ENCODE assay signal across 8 mouse cellular contexts in the genomic region with DNA sequence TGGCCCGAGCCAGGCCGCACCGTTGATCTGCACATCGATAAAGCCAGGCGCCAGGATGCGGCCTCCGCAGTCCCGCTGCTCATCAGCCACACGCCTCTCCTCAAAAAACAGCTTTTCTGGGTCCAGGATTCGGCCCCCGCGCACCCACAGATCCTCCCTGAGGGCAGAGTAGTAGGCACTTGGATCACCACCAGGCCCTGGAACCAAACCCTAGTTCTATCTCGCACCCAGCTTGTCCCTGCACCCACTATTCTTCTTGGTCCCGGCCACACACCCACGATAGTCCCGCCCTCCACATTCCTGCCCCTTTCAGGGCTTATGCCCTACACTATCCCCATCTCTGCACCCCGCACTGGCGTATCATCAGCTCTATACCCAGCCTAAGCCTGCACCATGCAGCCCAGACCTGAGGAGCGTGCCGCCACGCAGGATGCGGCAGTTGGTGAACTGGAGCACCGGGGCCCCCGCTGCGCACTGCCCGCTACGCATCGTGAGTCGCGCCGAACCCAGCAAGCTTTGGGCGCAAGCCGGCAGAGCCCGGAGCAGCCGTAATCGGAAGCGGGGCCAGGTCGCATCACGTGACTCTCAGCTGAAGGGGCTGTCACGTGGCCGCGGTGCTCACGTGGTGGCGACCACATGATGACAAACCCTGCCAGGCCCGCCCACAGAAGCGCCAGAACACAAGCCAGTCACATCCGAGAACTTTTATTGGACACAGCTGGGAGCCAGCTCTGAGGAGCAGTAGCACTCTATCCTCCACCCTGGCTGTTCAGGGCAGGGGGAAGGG. TPM values are rescaled to one million over a fixed set of nuclear protein-coding genes. Genes with fewer than 3 reads are reported as not detected.
DNase-seq lines count a peak whose midpoint lies in the region; ATAC-seq and TF ChIP-seq lines count a peak whose summit lies in the region.

A gene (minus strand): TSS at position 591 of the 787 bp plus-strand sequence.

- H3K27ac ChIP-seq in CH12.LX (ENCODE audit: insufficient read depth, low read depth) = no peak within 1 kb of the TSS
- H3K27ac ChIP-seq in forebrain, embryonic 11.5 days (ENCODE audit: low read depth, low read length) = no peak within 1 kb of the TSS
- H3K27ac ChIP-seq in heart, embryonic 16.5 days (ENCODE audit: low read length) = peak within 1 kb of the TSS; percentile 86
- peak within 1 kb of the TSS; percentile 94 for H3K27ac ChIP-seq in liver, embryonic 15.5 days (replicated peaks)
- 0 out of 2 replicates have a peak within 1 kb of the TSS, but pooled peaks have one; percentile 47 for H3K27ac ChIP-seq in neural tube, embryonic 12.5 days

- H3K27me3 ChIP-seq in CH12.LX (replicated peaks) = no peaks in the 10 kb centered on the region
- H3K27me3 ChIP-seq in forebrain, embryonic 11.5 days (ENCODE audit: control insufficient read depth, insufficient read depth, low read length) = no peaks in the 10 kb centered on the region
- H3K27me3 ChIP-seq in heart, embryonic 16.5 days (ENCODE audit: control insufficient read depth, insufficient read depth, low read length) = no peaks in the 10 kb centered on the region
- no peaks in the 10 kb centered on the region for H3K27me3 ChIP-seq in liver, embryonic 15.5 days
- no peaks in the 10 kb centered on the region for H3K27me3 ChIP-seq in neural tube, embryonic 12.5 days (replicated peaks)

- in situ Hi-C loops in CH12.LX (cut with MboI; ENCODE audit: low pct_ligation_motif_present, low pct_unique_long_range_greater_than_20kb, low sequenced_read_pairs) = no loop called here

- TF ChIP-seq EP300 in CH12.LX (IDR thresholded peaks at IDR 0.05; ENCODE audit: low read length) = no peak

- under 1% methylated on average over 47 of the region's 47 CpGs for WGBS in forebrain, embryonic 11.5 days
- WGBS in heart, embryonic 16.5 days = under 1% methylated on average over 47 of the region's 47 CpGs
- WGBS in liver, embryonic 15.5 days (ENCODE audit: insufficient replicate concordance) = 1% methylated on average over 47 of the region's 47 CpGs
- 2% methylated on average over 47 of the region's 47 CpGs for WGBS in neural tube, embryonic 12.5 days

- no peak within 1 kb of the TSS for H3K4me2 ChIP-seq in CH12.LX (ENCODE audit: insufficient read depth, low read depth, poor library complexity, severe bottlenecking)
- peak within 1 kb of the TSS; percentile 80 for H3K4me2 ChIP-seq in forebrain, embryonic 11.5 days (ENCODE audit: low read depth, low read length, severe bottlenecking)
- H3K4me2 ChIP-seq in heart, embryonic 16.5 days (ENCODE audit: low read depth, low read length) = peak within 1 kb of the TSS; percentile 99
- H3K4me2 ChIP-seq in liver, embryonic 15.5 days = peak within 1 kb of the TSS; percentile 97
- peak within 1 kb of the TSS; percentile 98 for H3K4me2 ChIP-seq in neural tube, embryonic 12.5 days (replicated peaks)

- peak; percentile 94 for ATAC-seq in forebrain, embryonic 11.5 days (replicated peaks; ENCODE audit: low FRiP score)
- ATAC-seq in heart, embryonic 16.5 days (replicated peaks; ENCODE audit: extremely low read depth, insufficient read depth, low FRiP score) = peak; percentile 88
- ATAC-seq in liver, embryonic 15.5 days (ENCODE audit: insufficient read depth) = peak; percentile 81
- peak; percentile 94 for ATAC-seq in neural tube, embryonic 12.5 days (ENCODE audit: low FRiP score, low read depth)

- no peak for TF ChIP-seq CTCF in CH12.LX (conservative IDR thresholded peaks at IDR 0.05 in 1 of 2, IDR thresholded peaks at IDR 0.05 in 1 of 2; ENCODE audit: low read depth in 2 of 2, low read length in 2 of 2)

- TF ChIP-seq POLR2A in CH12.LX (IDR thresholded peaks at IDR 0.05; ENCODE audit: low read depth, low read length) = no peak

- dilution Hi-C loops in CH12.LX (cut with MboI; ENCODE audit: extremely low pct_ligation_motif_present, extremely low pct_unique_long_range_greater_than_20kb, low sequenced_read_pairs) = no loop called here

- H3K79me2 ChIP-seq in CH12.LX (replicated peaks; ENCODE audit: control insufficient read depth, extremely low read depth, insufficient read depth, poor library complexity, severe bottlenecking) = peaks cover 20% of the 10 kb centered on the region

- no peak within 1 kb of the TSS for H3K9ac ChIP-seq in CH12.LX (ENCODE audit: insufficient read depth, low read depth)
- H3K9ac ChIP-seq in forebrain, embryonic 11.5 days (ENCODE audit: low read length) = peak within 1 kb of the TSS; percentile 74
- peak within 1 kb of the TSS; percentile 86 for H3K9ac ChIP-seq in heart, embryonic 16.5 days (ENCODE audit: low read length)
- H3K9ac ChIP-seq in liver, embryonic 15.5 days = peak within 1 kb of the TSS; percentile 78
- H3K9ac ChIP-seq in neural tube, embryonic 12.5 days = peak within 1 kb of the TSS; percentile 88

- no peak within 1 kb of the TSS for H3K4me3 ChIP-seq in CH12.LX (replicated peaks in 1 of 3; ENCODE audit: low read depth in 2 of 3, low read length in 2 of 3, poor library complexity in 1 of 3)
- peak within 1 kb of the TSS; percentile 80 for H3K4me3 ChIP-seq in forebrain, embryonic 11.5 days (ENCODE audit: low read depth, low read length)
- H3K4me3 ChIP-seq in heart, embryonic 16.5 days (ENCODE audit: low read length) = peak within 1 kb of the TSS; percentile 89
- H3K4me3 ChIP-seq in liver, embryonic 15.5 days (replicated peaks) = peak within 1 kb of the TSS; percentile 66
- H3K4me3 ChIP-seq in neural tube, embryonic 12.5 days = peak within 1 kb of the TSS; percentile 80

- H3K9me3 ChIP-seq in CH12.LX (replicated peaks; ENCODE audit: low read length) = no peaks in the 10 kb centered on the region
- H3K9me3 ChIP-seq in forebrain, embryonic 11.5 days (ENCODE audit: control insufficient read depth, low read length) = no peaks in the 10 kb centered on the region
- H3K9me3 ChIP-seq in heart, embryonic 16.5 days (replicated peaks; ENCODE audit: control insufficient read depth, low read length) = no peaks in the 10 kb centered on the region
- H3K9me3 ChIP-seq in liver, embryonic 15.5 days (replicated peaks) = no peaks in the 10 kb centered on the region
- H3K9me3 ChIP-seq in neural tube, embryonic 12.5 days = no peaks in the 10 kb centered on the region

- peaks cover 3 to 26% of the 10 kb centered on the region in 2 experiments for H3K4me1 ChIP-seq in CH12.LX (ENCODE audit: control insufficient read depth in 1 of 2, insufficient read depth in 2 of 2)
- H3K4me1 ChIP-seq in forebrain, embryonic 11.5 days (replicated peaks; ENCODE audit: control insufficient read depth, insufficient read depth, low read length) = peaks cover 11% of the 10 kb centered on the region; the same call in 1 of the 2 replicates
- H3K4me1 ChIP-seq in heart, embryonic 16.5 days (ENCODE audit: control insufficient read depth, insufficient read depth, low read length) = peaks cover 22% of the 10 kb centered on the region
- H3K4me1 ChIP-seq in liver, embryonic 15.5 days (replicated peaks) = peaks cover 68% of the 10 kb centered on the region
- H3K4me1 ChIP-seq in neural tube, embryonic 12.5 days = peaks cover 24% of the 10 kb centered on the region

- DNase-seq in CH12.LX (ENCODE audit: extremely low read depth) = no peak
- DNase-seq in c-Kit-positive CD71-positive TER-119-negative erythroid progenitor cells, embryonic 14.5 days (ENCODE audit: low read depth) = peak; percentile 93
- DNase-seq in forebrain, embryonic 11.5 days (ENCODE audit: low spot score) = peak; percentile 99
- peak; percentile 98 to 99 for DNase-seq in kidney, postnatal 36 days
- peak; percentile 94 for DNase-seq in telencephalon, adult 2 months (ENCODE audit: low read depth, low spot score)

- H3K36me3 ChIP-seq in CH12.LX (replicated peaks in 1 of 2; ENCODE audit: control insufficient read depth in 1 of 2, insufficient read depth in 1 of 2, low read length in 1 of 2) = peaks cover 33 to 47% of the 10 kb centered on the region in 2 experiments
- no peaks in the 10 kb centered on the region; the same call in 1 of the 2 replicates for H3K36me3 ChIP-seq in forebrain, embryonic 11.5 days (ENCODE audit: control insufficient read depth, insufficient read depth, low read length)
- H3K36me3 ChIP-seq in heart, embryonic 16.5 days (ENCODE audit: control insufficient read depth, insufficient read depth) = peaks cover 16% of the 10 kb centered on the region
- H3K36me3 ChIP-seq in liver, embryonic 15.5 days (replicated peaks) = peaks cover 32% of the 10 kb centered on the region
- peaks cover 20% of the 10 kb centered on the region for H3K36me3 ChIP-seq in neural tube, embryonic 12.5 days

- TF ChIP-seq RAD21 in CH12.LX (IDR thresholded peaks at IDR 0.05; ENCODE audit: low read depth, low read length) = no peak

TF ChIP-seq in CH12.LX, 34 proteins besides CTCF, POLR2A, EP300 and RAD21:
- no peak for TF ChIP-seq HCFC1 (IDR thresholded peaks at IDR 0.05; ENCODE audit: low read depth, low read length)
- no peak for TF ChIP-seq ELF1 (IDR thresholded peaks at IDR 0.05; ENCODE audit: low read depth, low read length)
- no peak for TF ChIP-seq ZMIZ1 (IDR thresholded peaks at IDR 0.05; ENCODE audit: low read depth, low read length)
- TF ChIP-seq JUN (IDR thresholded peaks at IDR 0.05; ENCODE audit: insufficient read depth, low read depth, low read length) = no peak
- peak; percentile 79 for TF ChIP-seq USF2 (conservative IDR thresholded peaks at IDR 0.05; ENCODE audit: low read depth, low read length)
- TF ChIP-seq PAX5 (IDR thresholded peaks at IDR 0.05; ENCODE audit: low read length) = no peak
- TF ChIP-seq RCOR1 (conservative IDR thresholded peaks at IDR 0.05; ENCODE audit: low read depth, low read length) = no peak
- no peak for TF ChIP-seq ZKSCAN1 (IDR thresholded peaks at IDR 0.05; ENCODE audit: borderline replicate concordance, low read depth, low read length)
- peak; percentile 77 for TF ChIP-seq USF1 (IDR thresholded peaks at IDR 0.05; ENCODE audit: low read depth, low read length)
- no peak for TF ChIP-seq E2F4 (IDR thresholded peaks at IDR 0.05; ENCODE audit: insufficient replicate concordance, low read depth, low read length)
- no peak for TF ChIP-seq NELFE (IDR thresholded peaks at IDR 0.05; ENCODE audit: low read depth, low read length)
- no peak for TF ChIP-seq GABPA (IDR thresholded peaks at IDR 0.05; ENCODE audit: insufficient replicate concordance, low read depth, low read length)
- TF ChIP-seq BHLHE40 (IDR thresholded peaks at IDR 0.05; ENCODE audit: low read depth, low read length) = peak; percentile 55
- TF ChIP-seq SIN3A (IDR thresholded peaks at IDR 0.05; ENCODE audit: low read length) = no peak
- no peak for TF ChIP-seq JUND (conservative IDR thresholded peaks at IDR 0.05; ENCODE audit: low read depth, low read length)

RNA-seq across cellular contexts. Expression of the gene that starts here (rescaled TPM):
- total RNA-seq in CH12.LX (2012; rRNA removed) (0.59 and 0.64 TPM in 2 replicates), CH12.LX (2014; rRNA removed) (not detected in 2 replicates)
- polyA plus RNA-seq in CH12.LX (2012; ENCODE audit: insufficient read length, low read depth) = not detected in 2 replicates
- polyA plus RNA-seq in forebrain, embryonic 11.5 days (2014; fragmentation: Nextera tagmentation; extraction: Ambion mirVana) = 29.5 and 34.7 TPM in 2 replicates
- 25.2 and 28.0 TPM in 2 replicates for polyA plus RNA-seq in heart, embryonic 16.5 days (2015; fragmentation: Nextera tagmentation; extraction: Ambion mirVana)
- 21.4 and 23.6 TPM in 2 replicates for polyA plus RNA-seq in liver, embryonic 15.5 days (2015; fragmentation: Nextera tagmentation; extraction: Ambion mirVana)
- 36.0 and 41.2 TPM in 2 replicates for polyA plus RNA-seq in neural tube, embryonic 12.5 days (2016; fragmentation: Nextera tagmentation; extraction: Ambion mirVana)

Comparison
In these comparisons a context has a peak if more than half of its experiments do, and no peak if none do; other contexts are left out.
1. RNA of the gene that starts here (polyA plus RNA-seq): 36.0 to 41.2 TPM in neural tube, embryonic 12.5 days, 29.5 to 34.7 TPM in forebrain, embryonic 11.5 days, 25.2 to 28.0 TPM in heart, embryonic 16.5 days and 21.4 to 23.6 TPM in liver, embryonic 15.5 days; not detected in CH12.LX; every median in the first group is over 10 times any median in the second.
2. H3K27ac ChIP-seq: peak in heart, embryonic 16.5 days (single experiment), liver, embryonic 15.5 days (single experiment) and neural tube, embryonic 12.5 days (single experiment); none in CH12.LX (single experiment) and forebrain, embryonic 11.5 days (single experiment).
3. H3K4me3 ChIP-seq: peak in forebrain, embryonic 11.5 days (single experiment), heart, embryonic 16.5 days (single experiment), liver, embryonic 15.5 days (single experiment) and neural tube, embryonic 12.5 days (single experiment); none in CH12.LX (0 of 3).
4. Peak in every context shown above with its lines, with median percentiles within 50 percentile points of each other: ATAC-seq.